Mouse (Mus musculus) lung, embryonic 16.5 days (tissue): ENCODE measurements at regions not wholly inside any gene's neighbourhood (a gene's known extent, or its start where the extent isn't known, plus 50 kb on each side); places are given as distances from the start of the nearest gene placed in this dataset.

ENCODE experiments used
- ATAC-seq: fragments of 200-750 bp; cut with Nextera tagmentation; 2 replicates; pipeline ENCODE4 v1.8.0; 2017; ENCODE audit warnings: low read depth, mild to moderate bottlenecking, moderate library complexity
- H3K27ac ChIP-seq: fragments of 300-500 bp; sonication (generic); 2 replicates; pipeline ENCODE4 v1.5.1; 2014; ENCODE audit warnings: mild to moderate bottlenecking, control low read depth, low read length
- H3K27me3 ChIP-seq: fragments of 300-500 bp; sonication (generic); 2 replicates; pipeline ENCODE4 v1.6.1; 2014; ENCODE audit warnings: low read depth, low read length, mixed read lengths; ENCODE audit not compliant: control insufficient read depth, insufficient read depth
- H3K36me3 ChIP-seq: fragments of 300-500 bp; sonication (generic); 2 replicates; pipeline ENCODE4 v1.6.1; 2014; ENCODE audit warnings: low read length; ENCODE audit not compliant: control insufficient read depth, insufficient read depth
- H3K4me1 ChIP-seq: fragments of 300-500 bp; sonication (generic); replicated peaks from 2 replicates; pipeline ENCODE4 v1.6.1; 2014; ENCODE audit warnings: low read length, mixed read lengths; ENCODE audit not compliant: control insufficient read depth, insufficient read depth
- H3K4me2 ChIP-seq: fragments of 300-500 bp; sonication (generic); 2 replicates; pipeline ENCODE4 v1.6.1; 2014; ENCODE audit warnings: low read depth, low read length, control low read depth
- H3K4me3 ChIP-seq: fragments of 300-500 bp; sonication (generic); 2 replicates; pipeline ENCODE4 v1.5.1; 2014; ENCODE audit warnings: mild to moderate bottlenecking, low read length, control low read depth
- H3K9ac ChIP-seq: fragments of 300-500 bp; sonication (generic); 2 replicates; pipeline ENCODE4 v1.6.1; 2014; ENCODE audit warnings: low read length, control low read depth
- H3K9me3 ChIP-seq: fragments of 300-500 bp; sonication (generic); 2 replicates; pipeline ENCODE4 v1.6.1; 2016; ENCODE audit warnings: low read length; ENCODE audit not compliant: control insufficient read depth
- WGBS: fragments of 180-500 bp; shearing (Covaris S2); extraction: QIAGEN DNeasy Blood & Tissue Kit; methylation state at CpG from one replicate; pipeline ENCODE4 v1.1.7; 2014; 5-methylcytosine and 5-hydroxymethylcytosine counted together

- Histone ChIP-seq H3K4me1 (no peaks in the 10 kb centered on the region), H3K27me3 (no peaks in the 10 kb centered on the region), H3K9me3 (no peaks in the 10 kb centered on the region), H3K4me3 (no peak overlapping the region), H3K27ac (no peak overlapping the region), H3K36me3 (no peaks in the 10 kb centered on the region), H3K9ac (no peak overlapping the region), H3K4me2 (no peak overlapping the region)
- 63% methylated on average over 5 of the region's 5 CpGs for WGBS
- ATAC-seq: no peak
These were observed 144.6 kb upstream of the Nlrp1b start for GRCm38 (mm10) chr11:71375132-71375531.

- no peaks in the 10 kb centered on the region for H3K36me3 ChIP-seq
- H3K9me3 ChIP-seq: no peaks in the 10 kb centered on the region
- no peak overlapping the region for H3K4me3 ChIP-seq
- no peak overlapping the region for H3K4me2 ChIP-seq
- H3K9ac ChIP-seq: no peak overlapping the region
- 72% methylated on average over 4 of the region's 4 CpGs for WGBS
- H3K27me3 ChIP-seq: no peaks in the 10 kb centered on the region
- H3K27ac ChIP-seq: no peak overlapping the region
- no peak for ATAC-seq
- H3K4me1 ChIP-seq: no peaks in the 10 kb centered on the region
These were observed 157.9 kb upstream of the Nlrp1b start for GRCm38 (mm10) chr11:71388411-71388810.

- H3K4me2 ChIP-seq: no peak overlapping the region
- no peaks in the 10 kb centered on the region for H3K36me3 ChIP-seq
- WGBS: 25% methylated on average over 7 of the region's 7 CpGs
- H3K4me1 ChIP-seq: no peaks in the 10 kb centered on the region
- no peak overlapping the region for H3K27ac ChIP-seq
- no peak overlapping the region for H3K9ac ChIP-seq
- no peaks in the 10 kb centered on the region for H3K9me3 ChIP-seq
- H3K4me3 ChIP-seq: no peak overlapping the region
- no peak for ATAC-seq
- H3K27me3 ChIP-seq: no peaks in the 10 kb centered on the region
These were observed 159.1 kb upstream of the Nlrp1b start for GRCm38 (mm10) chr11:71389659-71390058.

- H3K27ac ChIP-seq: no peak overlapping the region
- H3K9ac ChIP-seq: no peak overlapping the region
- H3K27me3 ChIP-seq: no peaks in the 10 kb centered on the region
- H3K9me3 ChIP-seq: no peaks in the 10 kb centered on the region
- no peak for ATAC-seq
- H3K36me3 ChIP-seq: no peaks in the 10 kb centered on the region
- H3K4me1 ChIP-seq: no peaks in the 10 kb centered on the region
- no peak overlapping the region for H3K4me3 ChIP-seq
- WGBS: 67% methylated on average over 3 of the region's 3 CpGs
- no peak overlapping the region for H3K4me2 ChIP-seq
These were observed 159.6 kb upstream of the Nlrp1b start for GRCm38 (mm10) chr11:71390151-71390550.

- no peak overlapping the region for H3K4me3 ChIP-seq
- no peaks in the 10 kb centered on the region for H3K9me3 ChIP-seq
- H3K27ac ChIP-seq: no peak overlapping the region
- H3K9ac ChIP-seq: no peak overlapping the region
- no peaks in the 10 kb centered on the region for H3K27me3 ChIP-seq
- 60% methylated on average over 3 of the region's 3 CpGs for WGBS
- H3K36me3 ChIP-seq: no peaks in the 10 kb centered on the region
- no peak overlapping the region for H3K4me2 ChIP-seq
- ATAC-seq: no peak
- no peaks in the 10 kb centered on the region for H3K4me1 ChIP-seq
These were observed 160.1 kb upstream of the Nlrp1b start for GRCm38 (mm10) chr11:71390616-71391015.

GRCm38 (mm10) chr11:71393406-71393805 lies 162.9 kb upstream of the Nlrp1b start:
- no peaks in the 10 kb centered on the region for H3K27me3 ChIP-seq
- no peaks in the 10 kb centered on the region for H3K36me3 ChIP-seq
- 56% methylated on average over 5 of the region's 5 CpGs for WGBS
- H3K27ac ChIP-seq: no peak overlapping the region
- H3K9me3 ChIP-seq: no peaks in the 10 kb centered on the region
- ATAC-seq: no peak
- H3K4me1 ChIP-seq: no peaks in the 10 kb centered on the region
- no peak overlapping the region for H3K4me2 ChIP-seq
- H3K9ac ChIP-seq: no peak overlapping the region
- H3K4me3 ChIP-seq: no peak overlapping the region

GRCm38 (mm10) chr11:71395023-71395422 lies 164.5 kb upstream of the Nlrp1b start:
- Histone ChIP-seq H3K4me3 (no peak overlapping the region), H3K4me1 (no peaks in the 10 kb centered on the region), H3K27me3 (no peaks in the 10 kb centered on the region), H3K36me3 (no peaks in the 10 kb centered on the region), H3K4me2 (no peak overlapping the region), H3K9ac (no peak overlapping the region), H3K27ac (no peak overlapping the region), H3K9me3 (no peaks in the 10 kb centered on the region)
- no peak for ATAC-seq
- 57% methylated on average over 4 of the region's 4 CpGs for WGBS

- 69% methylated on average over 1 of the region's 1 CpGs for WGBS
- Histone ChIP-seq H3K9me3 (no peaks in the 10 kb centered on the region), H3K27me3 (no peaks in the 10 kb centered on the region), H3K4me1 (no peaks in the 10 kb centered on the region), H3K27ac (no peak overlapping the region), H3K9ac (no peak overlapping the region), H3K4me3 (no peak overlapping the region), H3K4me2 (no peak overlapping the region), H3K36me3 (no peaks in the 10 kb centered on the region)
- ATAC-seq: no peak
These were observed 165.1 kb upstream of the Nlrp1b start for GRCm38 (mm10) chr11:71395631-71396030.

- Histone ChIP-seq H3K27ac (no peak overlapping the region), H3K9ac (no peak overlapping the region), H3K4me3 (no peak overlapping the region), H3K36me3 (no peaks in the 10 kb centered on the region), H3K4me1 (no peaks in the 10 kb centered on the region), H3K4me2 (no peak overlapping the region), H3K9me3 (no peaks in the 10 kb centered on the region), H3K27me3 (no peaks in the 10 kb centered on the region)
- ATAC-seq: no peak
- 86% methylated on average over 2 of the region's 2 CpGs for WGBS
These were observed 169.8 kb upstream of the Nlrp1b start for GRCm38 (mm10) chr11:71400351-71400750.
